In genomic region chr2:153600021-153600666, GRCm38 (mm10) we compare ENCODE assay signal across 8 mouse cellular contexts. TPM values are rescaled to one million over a fixed set of nuclear protein-coding genes. Genes with fewer than 3 reads are reported as not detected.
DNase-seq lines count a peak whose midpoint lies in the region; ATAC-seq and TF ChIP-seq lines count a peak whose summit lies in the region.

No protein-coding gene starts in this region.

- TF ChIP-seq CTCF in layer of hippocampus, adult 2 months (conservative IDR thresholded peaks at IDR 0.05), result peak; percentile 77

- H3K4me3 ChIP-seq in layer of hippocampus, adult 2 months, result no peak overlapping the region
- no peak overlapping the region for H3K4me3 ChIP-seq in forebrain, embryonic 15.5 days
- no peak overlapping the region for H3K4me3 ChIP-seq in limb, embryonic 10.5 days
- H3K4me3 ChIP-seq in midbrain, embryonic 10.5 days, result no peak overlapping the region

- no peak overlapping the region for H3K4me2 ChIP-seq in forebrain, embryonic 15.5 days (replicated peaks)

- WGBS in forebrain, embryonic 15.5 days, result 50% methylated on average over 6 of the region's 6 CpGs
- 66% methylated on average over 6 of the region's 6 CpGs for WGBS in limb, embryonic 10.5 days
- 61% methylated on average over 6 of the region's 6 CpGs for WGBS in midbrain, embryonic 10.5 days

- peak overlapping the region; percentile 48; the same call in 1 of the 2 replicates for H3K27ac ChIP-seq in layer of hippocampus, adult 2 months
- H3K27ac ChIP-seq in forebrain, embryonic 15.5 days (replicated peaks), result peak overlapping the region; percentile 47
- H3K27ac ChIP-seq in limb, embryonic 10.5 days, result peak overlapping the region; percentile 39; the same call in 1 of the 2 replicates
- H3K27ac ChIP-seq in midbrain, embryonic 10.5 days (replicated peaks), result peak overlapping the region; percentile 69

- ATAC-seq in forebrain, embryonic 15.5 days (replicated peaks), result peak; percentile 79
- ATAC-seq in CD4-positive, CD25-positive, alpha-beta regulatory T cell, adult 4 months, result no peak

- DNase-seq in layer of hippocampus, adult 2 months (ENCODE audit: low spot score in 2 of 2), result peak in 1 of 2 experiments; percentile 34
- DNase-seq in layer of hippocampus, postnatal 25 days (ENCODE audit: extremely low spot score in 1 of 2, low spot score in 1 of 2), result no peak
- peak; percentile 49 for DNase-seq in brain, adult 2 months (ENCODE audit: low read depth, low spot score)
- DNase-seq in heart, postnatal 4 days, result peak; percentile 68
- peak; percentile 45 for DNase-seq in limb, embryonic 10.5 days (ENCODE audit: low spot score)
- peak; percentile 42 for DNase-seq in midbrain, embryonic 10.5 days (ENCODE audit: low spot score)

- H3K9me3 ChIP-seq in forebrain, embryonic 15.5 days, result no peaks in the 10 kb centered on the region
- no peaks in the 10 kb centered on the region for H3K9me3 ChIP-seq in limb, embryonic 10.5 days (replicated peaks)
- H3K9me3 ChIP-seq in midbrain, embryonic 10.5 days (replicated peaks), result no peaks in the 10 kb centered on the region

- H3K4me1 ChIP-seq in forebrain, embryonic 15.5 days, result peaks cover 19% of the 10 kb centered on the region
- peaks cover 14% of the 10 kb centered on the region for H3K4me1 ChIP-seq in limb, embryonic 10.5 days
- peaks cover 29% of the 10 kb centered on the region for H3K4me1 ChIP-seq in midbrain, embryonic 10.5 days

- H3K27me3 ChIP-seq in forebrain, embryonic 15.5 days, result no peaks in the 10 kb centered on the region
- H3K27me3 ChIP-seq in limb, embryonic 10.5 days (ENCODE audit: low read depth, poor library complexity, severe bottlenecking), result no peaks in the 10 kb centered on the region
- no peaks in the 10 kb centered on the region for H3K27me3 ChIP-seq in midbrain, embryonic 10.5 days (ENCODE audit: low read depth, poor library complexity, severe bottlenecking)

- H3K9ac ChIP-seq in forebrain, embryonic 15.5 days (replicated peaks), result no peak overlapping the region

- no peaks in the 10 kb centered on the region for H3K36me3 ChIP-seq in forebrain, embryonic 15.5 days
- no peaks in the 10 kb centered on the region for H3K36me3 ChIP-seq in limb, embryonic 10.5 days
- no peaks in the 10 kb centered on the region for H3K36me3 ChIP-seq in midbrain, embryonic 10.5 days

RNA-seq across cellular contexts. Expression of gene Commd7, which starts 32.4 kb away (rescaled TPM):
- total RNA-seq in layer of hippocampus, adult 2 months (2021), result 10 to 100 TPM; 25.2 to 31.0 TPM
- total RNA-seq in layer of hippocampus, postnatal 25 days (2021), result 10 to 100 TPM; 29.1 to 30.9 TPM
- 98.7 and 104 TPM in 2 replicates for polyA plus RNA-seq in forebrain, embryonic 15.5 days (2015; fragmentation: Nextera tagmentation; extraction: Ambion mirVana)
- total RNA-seq in heart, postnatal 4 days (2021), result 10 to 100 TPM; 21.7 to 25.9 TPM
- polyA plus RNA-seq in limb, embryonic 10.5 days (2016; fragmentation: Nextera tagmentation; extraction: Ambion mirVana), result 73.9 and 74.4 TPM in 2 replicates
- 69.7 and 70.5 TPM in 2 replicates for polyA plus RNA-seq in midbrain, embryonic 10.5 days (2016; fragmentation: Nextera tagmentation; extraction: Ambion mirVana)
- polyA plus RNA-seq in CD4-positive, CD25-positive, alpha-beta regulatory T cell, adult 4 months (2017; shearing (Covaris generic)), result 100 to 1,000 TPM; 106 to 117 TPM

RNA-seq across cellular contexts. Expression of gene Dnmt3b, which starts 49.1 kb away (rescaled TPM):
- total RNA-seq in layer of hippocampus, adult 2 months (2021), result 1 to 10 TPM; 1.4 to 2.1 TPM
- 1 to 10 TPM in 1 of 2 experiments, under 1 TPM in 1; 0.84 to 1.3 TPM for total RNA-seq in layer of hippocampus, postnatal 25 days (2021)
- polyA plus RNA-seq in forebrain, embryonic 15.5 days (2015; fragmentation: Nextera tagmentation; extraction: Ambion mirVana), result 3.7 and 3.9 TPM in 2 replicates
- 1 to 10 TPM; 3.0 to 3.5 TPM for total RNA-seq in heart, postnatal 4 days (2021)
- polyA plus RNA-seq in limb, embryonic 10.5 days (2016; fragmentation: Nextera tagmentation; extraction: Ambion mirVana), result 26.1 and 26.2 TPM in 2 replicates
- 18.8 and 20.6 TPM in 2 replicates for polyA plus RNA-seq in midbrain, embryonic 10.5 days (2016; fragmentation: Nextera tagmentation; extraction: Ambion mirVana)
- 1 to 10 TPM; 3.6 to 5.7 TPM for polyA plus RNA-seq in CD4-positive, CD25-positive, alpha-beta regulatory T cell, adult 4 months (2017; shearing (Covaris generic))

Comparison
In these comparisons a context has a peak if more than half of its experiments do, and no peak if none do; other contexts are left out.
1. DNase-seq: peak in brain, adult 2 months (single experiment), heart, postnatal 4 days (single experiment), limb, embryonic 10.5 days (single experiment) and midbrain, embryonic 10.5 days (single experiment); none in layer of hippocampus, postnatal 25 days (0 of 2).
2. Peak in every context shown above with its lines, with median percentiles within 50 percentile points of each other: H3K27ac ChIP-seq.